Mouse (Mus musculus) intestine, embryonic 16.5 days (tissue): ENCODE data around the gene Ebf3. TPM values are rescaled to one million over a fixed set of nuclear protein-coding genes. Genes with fewer than 3 reads are reported as not detected.

ENCODE experiments used
- ATAC-seq: fragments of 200-750 bp; cut with Nextera tagmentation; 2 replicates; pipeline ENCODE4 v1.8.0; 2017; ENCODE audit warnings: moderate TSS enrichment, moderate library complexity
- H3K27ac ChIP-seq: fragments of 300-500 bp; sonication (generic); 2 replicates; pipeline ENCODE4 v1.5.1; 2014; ENCODE audit warnings: mild to moderate bottlenecking, low read length
- H3K27me3 ChIP-seq: fragments of 300-500 bp; sonication (generic); replicated peaks from 2 replicates; pipeline ENCODE4 v1.6.1; 2014; ENCODE audit warnings: low read length, control low read depth, mixed read lengths; ENCODE audit not compliant: control insufficient read depth, insufficient read depth
- H3K36me3 ChIP-seq: fragments of 300-500 bp; sonication (generic); 2 replicates; pipeline ENCODE4 v1.6.1; 2014; ENCODE audit warnings: low read length, control low read depth; ENCODE audit not compliant: control insufficient read depth, insufficient read depth
- H3K4me1 ChIP-seq: fragments of 300-500 bp; sonication (generic); 2 replicates; pipeline ENCODE4 v1.6.1; 2014; ENCODE audit warnings: low read length, control low read depth, mixed read lengths; ENCODE audit not compliant: control insufficient read depth, insufficient read depth
- H3K4me2 ChIP-seq: fragments of 300-500 bp; sonication (generic); 2 replicates; pipeline ENCODE4 v1.6.1; 2014; ENCODE audit warnings: low read depth, low read length, control low read depth
- H3K4me3 ChIP-seq: fragments of 300-500 bp; sonication (generic); 2 replicates; pipeline ENCODE4 v1.5.1; 2014; ENCODE audit warnings: mild to moderate bottlenecking, low read length
- H3K9ac ChIP-seq: fragments of 300-500 bp; sonication (generic); 2 replicates; pipeline ENCODE4 v1.6.1; 2014; ENCODE audit warnings: low read depth, low read length
- H3K9me3 ChIP-seq: fragments of 300-500 bp; sonication (generic); 2 replicates; pipeline ENCODE4 v1.6.1; 2016; ENCODE audit warnings: low read length, control low read depth; ENCODE audit not compliant: control insufficient read depth
- whole genome bisulfite sequencing: fragments of 180-500 bp; shearing (Covaris S2); extraction: QIAGEN DNeasy Blood & Tissue Kit; methylation state at CpG from one replicate; pipeline ENCODE4 v1.1.7; 2014; 5-methylcytosine and 5-hydroxymethylcytosine counted together
- polyA plus RNA-seq: library from polyadenylated mRNA; unstranded; fragments of >200 nt; fragmentation: Nextera tagmentation; extraction: Ambion mirVana; gene quantifications from 2 replicates; pipeline ENCODE4 v1.2.1, GENCODE M21; 2015

Ebf3 gene
- polyA plus RNA-seq, 1 experiment from 2014 or later, result 0.43 TPM

DNA sequence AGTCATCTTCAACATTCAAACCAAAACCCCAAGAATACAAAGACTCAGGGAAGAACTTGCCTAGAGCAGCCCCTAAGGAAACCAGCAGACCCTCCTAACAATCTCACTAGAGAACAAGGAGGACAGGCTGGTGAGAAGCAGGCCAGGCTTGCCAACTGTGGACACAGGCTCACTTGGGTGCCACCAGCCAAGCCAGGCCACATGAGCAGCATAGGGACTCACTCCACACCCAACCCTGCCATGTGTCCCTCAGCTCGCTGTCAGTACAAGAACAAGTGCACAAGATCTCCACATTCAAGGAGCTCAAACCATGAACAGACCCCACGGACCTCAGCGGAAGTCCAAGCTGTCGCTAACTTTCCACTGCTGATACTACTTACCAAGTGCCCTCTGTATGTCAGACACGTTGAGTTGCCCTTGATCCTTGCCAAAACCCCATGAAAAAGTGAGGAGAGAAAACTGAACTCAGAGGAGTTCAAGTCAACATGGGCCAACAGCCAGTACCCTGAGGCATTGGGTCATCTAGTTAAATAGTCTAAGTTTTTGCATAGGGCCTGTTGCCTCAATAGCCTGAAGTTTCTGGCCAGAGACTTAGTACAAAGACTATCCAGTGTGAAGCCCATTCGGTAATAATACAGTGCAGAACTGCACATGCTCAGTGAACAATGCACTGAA, 91.3 kb downstream of the Ebf3 start:
- 93% methylated on average over 6 of the region's 6 CpGs for WGBS
- ATAC-seq, result no peak
- Histone ChIP-seq H3K36me3 (no peaks in the 10 kb centered on the region), H3K27me3 (no peaks in the 10 kb centered on the region; the same call in none of the 2 replicates), H3K4me3 (no peak overlapping the region), H3K27ac (no peak overlapping the region), H3K4me1 (no peaks in the 10 kb centered on the region; the same call in 1 of the 2 replicates), H3K4me2 (no peak overlapping the region), H3K9ac (no peak overlapping the region), H3K9me3 (no peaks in the 10 kb centered on the region)

DNA sequence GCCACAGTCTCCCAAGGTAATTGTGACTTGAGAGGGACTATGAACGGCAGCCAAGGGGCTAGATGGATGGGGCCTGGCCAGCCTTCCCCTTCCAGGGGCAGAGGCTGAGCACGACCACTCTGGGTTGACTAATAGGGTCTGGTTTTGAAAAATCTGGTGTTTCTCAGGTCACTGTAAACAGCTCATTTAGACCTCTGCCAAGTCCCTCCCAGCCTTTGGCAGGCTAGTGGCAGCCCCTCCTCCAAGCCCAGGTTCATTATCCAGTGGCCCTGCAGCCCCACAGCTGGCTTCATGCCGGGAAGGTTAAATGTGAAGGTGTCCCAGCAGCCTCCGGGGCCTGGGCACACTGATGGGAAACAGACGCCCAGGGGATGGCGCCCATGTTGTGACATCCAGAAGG, 92.6 kb downstream of the Ebf3 start:
- WGBS, result 29% methylated on average over 6 of the region's 6 CpGs
- H3K4me1 ChIP-seq, result no peaks in the 10 kb centered on the region; the same call in 1 of the 2 replicates
- no peak overlapping the region for H3K4me2 ChIP-seq
- H3K36me3 ChIP-seq, result no peaks in the 10 kb centered on the region
- no peak overlapping the region for H3K27ac ChIP-seq
- H3K9ac ChIP-seq, result no peak overlapping the region
- H3K27me3 ChIP-seq, result no peaks in the 10 kb centered on the region; the same call in 1 of the 2 replicates
- no peak overlapping the region for H3K4me3 ChIP-seq
- H3K9me3 ChIP-seq, result no peaks in the 10 kb centered on the region
- no peak for ATAC-seq

DNA sequence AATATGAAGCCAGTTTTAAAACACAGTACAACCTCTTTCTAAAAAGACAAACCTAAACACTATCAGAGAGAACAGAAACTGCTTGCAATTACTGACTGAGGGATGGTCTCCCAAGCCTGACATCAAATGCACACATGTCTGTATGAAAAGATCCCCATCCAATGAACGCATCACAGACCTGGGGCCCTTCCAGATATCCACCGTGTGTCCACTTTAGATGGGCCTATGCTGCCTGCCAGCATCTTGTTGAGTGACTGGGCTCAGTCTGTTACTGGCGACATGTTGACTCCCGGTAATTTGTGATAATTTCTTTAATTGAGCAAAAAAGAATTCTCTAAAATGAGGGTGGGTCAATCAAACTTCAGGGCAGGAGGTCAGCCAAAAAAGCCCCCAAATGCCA, 93.8 kb downstream of the Ebf3 start:
- 84% methylated on average over 4 of the region's 4 CpGs for WGBS
- ATAC-seq, result no peak
- no peaks in the 10 kb centered on the region; the same call in 1 of the 2 replicates for H3K4me1 ChIP-seq
- no peak overlapping the region for H3K4me2 ChIP-seq
- no peaks in the 10 kb centered on the region for H3K36me3 ChIP-seq
- no peak overlapping the region for H3K4me3 ChIP-seq
- no peak overlapping the region for H3K27ac ChIP-seq
- H3K9ac ChIP-seq, result no peak overlapping the region
- H3K9me3 ChIP-seq, result no peaks in the 10 kb centered on the region
- H3K27me3 ChIP-seq, result no peaks in the 10 kb centered on the region

DNA sequence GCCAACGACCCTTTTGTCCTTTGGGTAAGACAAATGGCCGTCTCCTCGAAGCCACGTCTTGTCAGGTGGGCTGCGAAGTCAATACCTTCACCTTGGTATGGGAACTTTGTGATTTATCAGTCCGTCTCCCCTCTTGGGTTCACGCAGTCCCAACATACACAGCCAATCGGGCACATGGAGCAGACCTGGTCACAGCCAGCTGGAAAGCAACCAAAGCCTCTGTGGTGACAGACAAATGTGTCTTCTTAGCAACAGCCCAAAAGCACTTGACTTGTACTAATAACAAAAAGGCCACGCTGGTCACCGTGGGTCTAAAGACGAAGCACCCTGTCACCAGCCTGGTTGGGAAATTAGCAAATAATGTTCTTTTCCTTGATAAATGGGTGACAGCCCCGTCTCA, 95.5 kb downstream of the Ebf3 start:
- Histone ChIP-seq H3K9me3 (no peaks in the 10 kb centered on the region), H3K9ac (no peak overlapping the region), H3K27ac (no peak overlapping the region), H3K4me1 (no peaks in the 10 kb centered on the region; the same call in 1 of the 2 replicates), H3K4me3 (no peak overlapping the region), H3K27me3 (no peaks in the 10 kb centered on the region), H3K4me2 (no peak overlapping the region), H3K36me3 (no peaks in the 10 kb centered on the region)
- no peak for ATAC-seq
- WGBS, result 74% methylated on average over 12 of the region's 12 CpGs

DNA sequence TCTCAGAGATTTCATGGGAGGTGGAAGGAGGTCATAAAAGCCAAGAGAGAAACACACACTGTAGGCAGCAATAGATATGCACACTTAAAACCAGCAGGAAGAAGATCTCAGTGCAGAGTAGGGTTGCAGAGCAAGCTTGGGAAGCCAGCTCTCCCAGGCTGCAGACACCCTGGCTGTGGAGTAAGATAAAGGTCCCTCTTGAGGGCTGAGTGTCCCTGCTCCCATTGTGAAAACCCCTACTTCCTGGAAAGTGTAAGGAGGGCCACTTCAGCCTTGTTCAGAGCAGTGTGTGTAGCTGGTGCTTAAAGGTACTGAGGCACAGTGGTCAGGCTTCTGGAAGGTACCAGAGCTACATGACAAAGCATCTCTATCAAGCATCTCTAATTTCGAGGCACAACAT, 100.8 kb downstream of the Ebf3 start:
- H3K9me3 ChIP-seq, result no peaks in the 10 kb centered on the region
- H3K4me2 ChIP-seq, result no peak overlapping the region
- H3K36me3 ChIP-seq, result no peaks in the 10 kb centered on the region
- H3K27me3 ChIP-seq, result peaks cover 3% of the 10 kb centered on the region; the same call in 1 of the 2 replicates
- peaks cover 3% of the 10 kb centered on the region; the same call in 1 of the 2 replicates for H3K4me1 ChIP-seq
- H3K4me3 ChIP-seq, result no peak overlapping the region
- WGBS, result 78% methylated on average over 1 of the region's 1 CpGs
- no peak for ATAC-seq
- no peak overlapping the region for H3K27ac ChIP-seq
- no peak overlapping the region for H3K9ac ChIP-seq

DNA sequence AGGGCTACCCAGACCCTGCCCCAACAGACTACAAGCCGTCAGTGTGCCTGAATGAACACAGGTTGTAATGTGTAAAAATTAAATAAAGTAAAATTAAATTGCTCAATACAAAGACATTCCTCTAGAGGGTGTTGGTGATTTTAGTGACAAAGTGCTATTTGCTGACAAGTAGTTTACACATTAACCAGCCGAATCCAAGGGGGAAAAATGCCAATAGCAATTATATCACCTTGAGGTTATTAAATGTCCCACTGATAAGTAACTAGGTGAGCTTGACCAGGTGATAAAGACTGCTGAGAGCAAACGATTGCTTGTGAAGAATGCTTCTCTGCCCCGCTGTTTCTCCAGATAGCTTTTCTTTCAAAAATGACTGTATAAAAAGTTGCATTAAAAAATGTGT, 102.9 kb downstream of the Ebf3 start:
- Histone ChIP-seq H3K27me3 (peaks cover 9% of the 10 kb centered on the region; the same call in 1 of the 2 replicates), H3K9me3 (no peaks in the 10 kb centered on the region), H3K4me1 (peaks cover 3% of the 10 kb centered on the region; the same call in 1 of the 2 replicates), H3K36me3 (no peaks in the 10 kb centered on the region), H3K4me2 (no peak overlapping the region), H3K9ac (no peak overlapping the region), H3K27ac (no peak overlapping the region), H3K4me3 (no peak overlapping the region)
- 29% methylated on average over 4 of the region's 4 CpGs for WGBS
- ATAC-seq, result peak; percentile 68

DNA sequence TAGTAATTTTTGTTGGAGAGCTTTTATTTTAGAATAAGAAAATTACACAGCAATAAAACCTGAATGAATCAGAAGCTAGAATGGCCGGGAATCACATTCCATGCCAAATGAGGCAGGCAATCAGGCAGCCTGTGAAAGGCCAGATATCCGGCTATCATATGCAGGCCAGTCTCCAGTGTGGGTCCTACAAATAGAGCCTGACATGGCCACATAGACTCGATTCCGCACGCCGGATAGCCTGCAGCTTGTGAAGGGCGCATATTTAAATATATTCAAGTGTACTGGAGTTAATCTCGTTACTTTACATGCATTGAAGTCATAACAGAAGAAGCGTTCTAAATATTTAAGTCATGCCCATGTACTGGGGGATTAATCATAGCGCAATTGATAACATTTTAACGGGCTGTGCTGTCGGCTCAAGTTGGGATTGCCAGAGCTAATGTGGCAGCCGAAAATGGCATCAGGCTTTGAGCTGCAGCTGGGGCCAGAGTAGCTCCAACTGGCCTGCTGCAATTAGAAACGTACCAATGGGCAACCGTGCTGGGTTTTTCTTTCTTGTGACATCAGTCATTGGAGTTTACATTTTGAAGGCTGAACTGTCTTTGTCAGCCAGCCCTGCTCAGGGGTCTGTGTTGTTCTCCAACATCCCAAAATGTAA, 104.4 kb downstream of the Ebf3 start:
- 66% methylated on average over 15 of the region's 15 CpGs for WGBS
- Histone ChIP-seq H3K27me3 (peaks cover 9% of the 10 kb centered on the region; the same call in 1 of the 2 replicates), H3K4me3 (no peak overlapping the region), H3K4me2 (no peak overlapping the region), H3K4me1 (peaks cover 3% of the 10 kb centered on the region; the same call in 1 of the 2 replicates), H3K9ac (no peak overlapping the region), H3K36me3 (no peaks in the 10 kb centered on the region), H3K27ac (no peak overlapping the region), H3K9me3 (no peaks in the 10 kb centered on the region)
- no peak for ATAC-seq

DNA sequence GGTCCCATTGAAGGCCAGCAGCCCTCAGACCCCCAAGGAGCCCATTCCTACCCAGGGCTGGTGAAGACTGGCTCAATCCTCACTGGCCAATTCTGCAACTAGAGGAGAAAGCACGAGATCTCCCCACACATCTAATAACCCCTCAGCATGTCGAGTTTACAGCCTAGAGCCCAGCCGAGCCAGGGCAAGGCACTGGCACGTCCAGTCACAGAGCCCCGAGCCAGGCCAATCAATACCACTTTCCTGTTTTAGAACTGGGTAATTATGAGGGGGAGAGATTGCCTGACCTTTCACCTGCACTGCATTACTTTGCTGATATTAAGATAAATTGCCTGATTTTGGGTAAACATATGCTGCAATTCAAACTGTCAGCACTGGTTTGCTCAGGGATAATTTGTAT, 105.7 kb downstream of the Ebf3 start:
- Histone ChIP-seq H3K4me2 (no peak overlapping the region), H3K36me3 (no peaks in the 10 kb centered on the region), H3K27ac (no peak overlapping the region), H3K27me3 (peaks cover 9% of the 10 kb centered on the region; the same call in 1 of the 2 replicates), H3K4me1 (peaks cover 3% of the 10 kb centered on the region; the same call in 1 of the 2 replicates), H3K9ac (no peak overlapping the region), H3K4me3 (no peak overlapping the region), H3K9me3 (no peaks in the 10 kb centered on the region)
- no peak for ATAC-seq
- WGBS, result 42% methylated on average over 5 of the region's 5 CpGs

DNA sequence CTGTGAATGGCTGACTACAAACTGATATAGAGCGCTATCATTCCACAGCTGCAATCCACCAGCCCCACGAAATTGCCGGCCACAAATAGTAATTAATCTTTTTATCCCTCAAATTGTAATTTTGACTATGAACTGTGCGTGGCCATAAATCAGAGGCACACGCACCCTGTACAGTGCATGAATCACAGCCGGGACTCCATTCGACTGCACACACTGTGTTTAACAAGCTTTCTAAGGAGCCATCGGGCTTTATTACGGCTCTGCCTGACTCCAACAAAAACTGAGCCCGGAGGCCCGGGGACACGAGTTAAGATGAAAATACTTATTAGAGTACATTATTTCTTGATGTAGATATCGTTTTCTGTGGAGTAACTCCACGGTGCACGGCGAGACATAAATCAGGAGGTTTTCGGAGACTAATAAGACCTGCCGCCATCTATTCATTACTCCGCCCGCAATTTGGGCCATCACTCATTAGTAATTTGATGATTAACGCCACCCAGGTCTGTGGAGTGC, 107.4 kb downstream of the Ebf3 start:
- WGBS, result 70% methylated on average over 21 of the region's 21 CpGs
- H3K27ac ChIP-seq, result no peak overlapping the region

More for the DNA sequence above, 107.4 kb downstream of the Ebf3 start:
- Histone ChIP-seq H3K36me3 (no peaks in the 10 kb centered on the region), H3K27me3 (peaks cover 14% of the 10 kb centered on the region; the same call in 1 of the 2 replicates), H3K9ac (no peak overlapping the region), H3K4me2 (no peak overlapping the region), H3K9me3 (no peaks in the 10 kb centered on the region), H3K4me1 (peaks cover 3% of the 10 kb centered on the region; the same call in 1 of the 2 replicates), H3K4me3 (no peak overlapping the region)
- ATAC-seq, result no peak
